Mouse (Mus musculus): ENCODE measurements around the gene Pga5.

The Pga5 gene

DNA sequence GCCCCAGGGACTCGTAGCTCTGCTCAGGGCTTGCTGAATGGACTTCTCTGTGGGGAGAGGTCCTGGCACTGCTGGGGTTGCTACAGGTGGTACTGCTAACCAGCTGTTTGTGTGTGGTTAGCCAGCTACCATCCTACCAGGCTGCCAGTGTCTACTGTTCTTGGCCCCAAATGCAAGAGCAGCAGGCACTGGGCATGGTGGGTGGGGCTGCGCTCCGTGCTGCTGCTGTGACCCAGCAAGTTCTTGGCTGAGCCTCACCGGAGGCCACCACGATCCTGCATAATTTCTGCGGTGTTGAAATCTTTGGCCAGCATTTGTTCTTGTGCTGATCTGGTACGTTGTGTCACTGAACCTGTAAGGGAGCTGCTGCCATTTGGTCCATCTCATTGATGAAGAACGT, 25.6 kb upstream of the Pga5 start:
- DNase-seq (ENCODE audit: low spot score in 2 of 2): no peak

GRCm38 (mm10) chr19:10702125-10702524, 24.3 kb upstream of the Pga5 start:
- DNase-seq (ENCODE audit: low spot score in 2 of 2): no peak

DNA sequence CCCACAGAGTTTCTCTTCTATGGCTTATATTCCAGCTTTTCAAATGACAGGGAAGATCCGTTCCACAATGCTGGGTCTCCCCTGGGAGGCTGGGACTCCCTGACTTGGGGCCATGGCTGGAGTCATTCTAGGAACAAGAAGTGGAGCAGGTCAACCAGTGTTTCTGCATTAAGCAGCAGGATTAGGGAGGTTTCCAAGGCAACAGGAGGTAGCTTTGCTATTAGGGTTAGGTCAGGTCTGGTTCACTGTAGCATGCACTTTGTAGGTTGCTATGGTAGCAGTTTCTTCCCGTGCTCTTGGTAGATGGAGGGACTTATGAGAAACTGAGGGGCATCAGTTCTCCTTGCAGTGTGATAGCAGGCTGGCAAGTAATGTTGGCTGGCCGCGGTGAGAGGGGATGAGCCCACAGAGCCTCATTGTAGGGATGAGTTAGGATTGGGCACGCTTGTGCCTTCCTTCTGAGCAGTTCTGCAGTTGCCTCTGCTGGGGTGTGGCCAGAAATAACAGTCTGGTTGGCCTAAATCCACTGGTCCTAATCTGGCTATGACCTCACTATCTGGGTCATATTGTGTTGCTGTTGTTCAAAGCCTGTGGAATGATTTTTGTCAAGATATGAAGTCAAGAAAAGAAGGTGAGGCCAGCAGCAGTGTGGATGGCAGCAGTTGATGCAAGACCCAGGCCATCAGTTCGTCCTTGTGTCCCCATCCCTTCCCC, 23.3 kb upstream of the Pga5 start:
- DNase-seq (ENCODE audit: low spot score in 2 of 2): no peak

- DNase-seq (ENCODE audit: low spot score in 2 of 2): no peak
These were observed 22.0 kb upstream of the Pga5 start for GRCm38 (mm10) chr19:10699851-10700250.

DNA sequence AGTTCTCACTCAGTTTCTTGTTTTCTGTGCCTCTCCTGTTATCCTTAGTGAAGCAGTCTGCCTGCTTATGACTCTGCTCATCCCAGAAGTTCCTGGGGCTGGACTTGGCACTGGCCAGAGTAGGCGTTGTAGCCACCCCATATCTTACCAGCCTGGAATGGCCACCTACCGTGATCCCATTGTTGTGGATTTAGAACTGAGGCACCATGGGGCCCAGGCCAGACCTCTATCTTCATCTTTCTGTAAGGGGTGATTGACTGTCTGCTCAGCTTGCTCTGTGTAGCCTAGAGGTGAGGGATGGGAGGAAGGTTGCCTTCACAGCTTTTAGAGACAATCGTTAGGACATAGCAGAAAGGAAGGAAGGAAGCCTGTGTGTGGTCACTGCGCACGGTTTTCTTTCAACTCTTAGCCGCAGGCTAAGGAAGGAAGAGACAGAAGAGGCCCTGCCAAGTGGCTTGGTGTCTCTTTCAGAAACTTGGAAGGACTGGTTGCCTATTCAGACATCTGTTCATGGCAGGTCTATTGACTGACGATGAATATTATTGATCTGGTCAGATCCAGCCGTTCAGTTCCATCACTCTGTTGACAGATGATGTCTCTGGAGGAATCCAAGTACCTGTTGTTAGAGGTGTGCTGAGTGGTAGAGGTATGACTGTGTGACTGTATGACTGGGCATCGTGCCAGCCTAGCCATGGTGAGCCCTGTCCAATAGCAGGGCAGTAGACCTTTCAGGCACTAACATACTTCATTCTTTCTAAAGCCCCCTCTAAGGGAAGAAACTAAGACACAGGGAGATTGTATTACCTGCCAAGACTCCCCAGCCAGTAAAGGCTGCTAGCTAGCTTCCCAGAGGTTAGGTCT, 20.5 kb upstream of the Pga5 start:
- no peak for DNase-seq (ENCODE audit: low spot score in 2 of 2)

GRCm38 (mm10) chr19:10695801-10696200, 17.9 kb upstream of the Pga5 start:
- no peak for DNase-seq (ENCODE audit: low spot score in 2 of 2)

DNA sequence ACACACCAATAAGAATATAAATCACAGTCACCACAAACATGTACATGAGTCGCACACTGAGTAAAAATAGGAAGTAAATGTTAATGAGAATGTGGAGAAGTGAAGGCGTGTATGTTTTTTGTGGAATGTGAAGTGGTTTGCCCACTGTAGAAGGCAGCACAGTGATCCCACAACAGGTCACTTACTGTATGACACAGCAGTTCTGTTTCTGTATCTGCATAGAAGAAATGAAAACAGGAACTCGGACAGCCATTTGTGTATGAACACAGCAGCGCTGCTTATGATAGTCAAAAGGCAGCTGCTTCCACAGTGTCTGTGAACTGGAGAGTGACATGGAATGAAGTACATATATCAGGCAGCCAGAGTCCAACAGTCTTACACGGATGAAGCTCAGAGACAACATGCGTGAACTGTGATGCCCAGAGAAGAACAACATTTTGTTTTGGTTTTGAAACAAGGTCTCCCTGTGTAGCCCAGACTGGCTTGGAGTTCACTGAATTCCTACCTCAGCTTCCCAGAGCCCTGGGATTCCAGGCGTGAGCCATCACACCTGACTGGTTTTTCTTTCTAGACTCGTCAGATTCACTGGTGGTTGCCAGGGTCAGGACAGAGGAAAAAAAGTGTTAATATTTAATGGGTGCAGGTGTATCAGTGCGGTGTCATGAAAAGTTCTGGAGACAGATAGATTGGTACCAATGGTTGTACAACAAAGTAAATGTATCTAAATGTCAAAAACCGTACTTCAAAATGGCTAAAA, 16.2 kb upstream of the Pga5 start:
- DNase-seq (ENCODE audit: low spot score in 2 of 2): no peak

- no peak for DNase-seq (ENCODE audit: low spot score in 2 of 2)
These were observed 14.5 kb upstream of the Pga5 start for GRCm38 (mm10) chr19:10692361-10692760.

GRCm38 (mm10) chr19:10691660-10692059, 13.8 kb upstream of the Pga5 start:
- no peak for DNase-seq (ENCODE audit: low spot score in 2 of 2)

GRCm38 (mm10) chr19:10691121-10691520, 13.2 kb upstream of the Pga5 start:
- DNase-seq (ENCODE audit: low spot score in 2 of 2): no peak

- no peak for DNase-seq (ENCODE audit: low spot score in 2 of 2)
These were observed 12.5 kb upstream of the Pga5 start for GRCm38 (mm10) chr19:10690336-10690735.

DNA sequence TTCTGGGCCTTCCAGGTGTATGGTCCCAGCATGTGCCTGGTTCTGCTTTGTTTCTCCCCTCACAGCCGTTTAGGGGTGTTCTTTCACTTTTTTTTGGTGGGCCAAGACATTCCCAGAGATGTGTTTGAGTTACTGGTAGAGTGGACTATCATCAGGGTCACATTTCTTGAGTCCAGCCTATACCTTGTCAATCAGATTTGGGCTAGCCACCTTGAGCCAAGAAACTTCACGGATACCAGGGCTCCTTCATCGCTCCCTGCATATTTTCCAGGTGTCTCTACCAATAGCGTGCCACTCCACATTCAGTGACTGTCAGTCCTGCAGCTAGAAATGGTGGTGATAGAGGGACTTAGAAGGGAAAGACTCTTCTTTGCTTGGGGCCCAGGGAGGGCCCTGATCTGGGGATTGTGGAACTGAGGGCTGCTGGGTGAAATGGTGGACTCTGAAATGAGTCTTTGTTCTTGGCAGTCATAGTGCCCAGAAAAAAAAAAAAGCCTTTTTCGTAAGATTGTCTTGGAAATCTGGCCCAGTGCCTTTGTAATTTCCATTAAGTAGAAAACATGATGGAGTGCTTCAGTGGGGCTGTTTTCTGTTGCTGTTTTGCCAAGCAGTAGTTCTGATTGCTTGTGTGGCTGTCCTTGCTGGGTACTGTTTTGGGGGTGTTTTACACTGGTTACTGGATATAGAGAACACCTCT, 11.7 kb upstream of the Pga5 start:
- DNase-seq (ENCODE audit: low spot score in 2 of 2): no peak

GRCm38 (mm10) chr19:10688537-10689352, 10.9 kb upstream of the Pga5 start, which contains the start of gene Vps37c:
Gene Vps37c (plus strand): TSS chr19:10688735.
- DNase-seq (ENCODE audit: low spot score in 2 of 2): peak; percentile 92 to 100

- DNase-seq (ENCODE audit: low spot score in 2 of 2): no peak
These were observed 7.9 kb upstream of the Pga5 start for GRCm38 (mm10) chr19:10685727-10686126.

DNA sequence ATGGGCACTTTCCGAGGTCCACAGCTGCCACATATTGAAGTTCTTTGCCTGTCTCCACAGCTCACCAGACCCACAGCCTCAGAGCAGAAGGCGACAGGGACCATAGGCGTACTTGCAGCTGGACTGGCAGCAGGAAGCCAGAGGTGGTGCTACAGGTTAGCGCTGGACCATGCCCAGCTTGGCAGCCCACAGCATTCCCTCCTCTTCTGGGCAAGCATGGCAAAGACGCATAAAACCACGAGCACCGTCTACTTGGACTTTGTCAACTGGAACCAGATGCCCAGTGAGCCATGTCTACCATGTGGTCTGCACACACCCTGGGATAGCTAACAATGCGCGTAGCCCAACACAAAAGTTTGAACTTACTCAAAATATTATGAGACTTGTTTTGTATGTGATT, 7.2 kb upstream of the Pga5 start:
- DNase-seq (ENCODE audit: low spot score in 2 of 2): no peak

DNA sequence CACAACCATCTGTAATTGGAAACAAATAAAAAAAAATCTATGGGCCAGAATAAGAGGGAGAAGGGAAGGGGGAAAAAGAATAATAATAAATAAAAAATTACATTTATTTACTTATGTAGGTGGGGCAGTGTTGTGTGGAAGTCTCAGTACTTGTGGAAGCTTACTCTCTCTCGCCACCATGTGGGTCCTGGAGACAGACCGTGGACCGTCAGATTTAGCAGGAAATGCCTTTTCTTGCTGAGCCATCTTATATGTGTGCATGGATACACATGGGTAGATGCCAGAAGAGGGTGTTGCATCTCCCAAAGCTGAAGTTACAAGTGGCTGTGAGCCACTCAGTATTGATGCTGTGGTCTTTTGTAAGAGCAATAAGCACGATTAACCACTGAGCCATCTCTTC, 3.7 kb upstream of the Pga5 start:
- DNase-seq (ENCODE audit: low spot score in 2 of 2): no peak

DNA sequence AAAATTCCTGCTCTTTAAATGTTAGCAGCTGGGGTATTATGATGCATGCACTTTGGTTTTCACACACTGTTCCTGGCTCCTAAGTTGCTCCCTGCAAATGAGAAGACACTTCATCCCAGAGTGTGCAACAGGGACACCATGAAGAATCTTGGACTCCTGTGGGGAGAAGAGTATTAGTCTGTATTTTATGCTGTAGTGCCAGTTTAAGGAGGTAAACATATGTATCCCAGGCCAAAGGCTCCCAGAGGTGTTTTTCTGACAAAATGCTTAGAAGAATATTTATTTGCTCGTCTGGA, 849 bp upstream of the Pga5 start:
- no peak for DNase-seq (ENCODE audit: low spot score in 2 of 2)

DNA sequence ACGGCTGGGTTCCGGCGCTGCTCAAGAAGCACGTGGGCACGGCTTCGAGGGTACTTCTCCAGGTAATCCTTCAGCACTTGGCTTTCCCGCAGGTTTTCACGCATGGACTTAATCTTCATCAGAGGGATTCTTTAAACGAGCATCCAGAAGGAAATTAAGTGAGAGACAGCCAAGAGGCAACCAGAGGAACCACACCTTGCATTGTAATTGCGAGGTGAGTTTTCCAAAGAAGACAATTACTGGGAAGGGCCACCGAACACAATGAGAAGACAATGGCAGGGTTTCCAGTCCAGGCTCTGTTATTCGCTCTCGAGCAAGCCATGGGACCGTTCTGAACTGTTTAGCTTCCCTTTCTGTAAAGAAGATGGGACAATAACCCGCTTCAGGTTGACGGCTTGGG, 1.2 kb downstream of the Pga5 start:
- no peak for DNase-seq (ENCODE audit: low spot score in 2 of 2)

- no peak for DNase-seq (ENCODE audit: low spot score in 2 of 2)
These were observed 4.6 kb downstream of the Pga5 start for GRCm38 (mm10) chr19:10673275-10673674.

- no peak for DNase-seq (ENCODE audit: low spot score in 2 of 2)
These were observed 5.9 kb downstream of the Pga5 start for GRCm38 (mm10) chr19:10671854-10672417.

GRCm38 (mm10) chr19:10671319-10671718, 6.6 kb downstream of the Pga5 start:
- DNase-seq (ENCODE audit: low spot score in 2 of 2): no peak
